Comparison of ENCODE assay signal across 25 mouse cellular contexts in genomic region chr16:66651013-66651362, GRCm38 (mm10).
A peak's percentile ranks its signal among the peaks of the same experiment; 100 is the strongest.
DNase-seq lines count a peak whose midpoint lies in the region; ATAC-seq and TF ChIP-seq lines count a peak whose summit lies in the region.
"Had no signal": no experiment of that assay in that cellular context is flagged by ENCODE, and none has a peak within 500 bp of the region (broad histone marks: within the 10 kb centered on the region; RNA-seq: fewer than 3 reads in every experiment).

No protein-coding gene starts in this region.

- no peak for TF ChIP-seq CTCF in midbrain, postnatal 0 days (IDR thresholded peaks at IDR 0.05)

- no peaks in the 10 kb centered on the region for H3K27me3 ChIP-seq in hindbrain, embryonic 16.5 days (replicated peaks; ENCODE audit: control insufficient read depth, insufficient read depth, low read length)
- H3K27me3 ChIP-seq in hindbrain, embryonic 13.5 days, result no peaks in the 10 kb centered on the region
- no peaks in the 10 kb centered on the region for H3K27me3 ChIP-seq in midbrain, postnatal 0 days (ENCODE audit: insufficient read depth, low read length)
- H3K27me3 ChIP-seq in midbrain, embryonic 15.5 days (replicated peaks), result no peaks in the 10 kb centered on the region
- H3K27me3 ChIP-seq: heart, embryonic 15.5 days; limb, embryonic 15.5 days; liver, embryonic 15.5 days; lung, embryonic 15.5 days; megakaryocyte, embryonic 14.5 days; midbrain, embryonic 13.5 days; neural tube, embryonic 12.5 days had no signal

- H3K27ac ChIP-seq in hindbrain, embryonic 16.5 days (ENCODE audit: low read depth, low read length), result peak overlapping the region; percentile 29; the same call in 1 of the 2 replicates
- no peak overlapping the region for H3K27ac ChIP-seq in hindbrain, embryonic 13.5 days
- H3K27ac ChIP-seq in midbrain, postnatal 0 days (ENCODE audit: low read depth, low read length), result no peak overlapping the region
- H3K27ac ChIP-seq in midbrain, embryonic 15.5 days, result no peak overlapping the region
- H3K27ac ChIP-seq: embryonic facial prominence, embryonic 10.5 days; forebrain, embryonic 10.5 days; heart, embryonic 15.5 days; limb, embryonic 15.5 days; liver, embryonic 15.5 days; lung, embryonic 15.5 days; midbrain, embryonic 13.5 days; neural tube, embryonic 12.5 days; stomach, postnatal 0 days had no signal

- no peak overlapping the region for H3K4me3 ChIP-seq in hindbrain, embryonic 16.5 days (ENCODE audit: low read length)
- no peak overlapping the region for H3K4me3 ChIP-seq in hindbrain, embryonic 13.5 days
- H3K4me3 ChIP-seq in midbrain, postnatal 0 days (ENCODE audit: low read depth, low read length), result no peak overlapping the region
- H3K4me3 ChIP-seq in midbrain, embryonic 15.5 days, result no peak overlapping the region
- H3K4me3 ChIP-seq: embryonic facial prominence, embryonic 10.5 days; forebrain, embryonic 10.5 days; heart, embryonic 15.5 days; limb, embryonic 15.5 days; liver, embryonic 15.5 days; lung, embryonic 15.5 days; megakaryocyte, embryonic 14.5 days; midbrain, embryonic 13.5 days; neural tube, embryonic 12.5 days had no signal

- H3K9ac ChIP-seq in hindbrain, embryonic 16.5 days (ENCODE audit: low read depth, low read length), result no peak overlapping the region
- H3K9ac ChIP-seq in hindbrain, embryonic 13.5 days, result no peak overlapping the region
- H3K9ac ChIP-seq in midbrain, postnatal 0 days (replicated peaks; ENCODE audit: low read length, poor library complexity, severe bottlenecking), result no peak overlapping the region
- no peak overlapping the region for H3K9ac ChIP-seq in midbrain, embryonic 15.5 days
- H3K9ac ChIP-seq: heart, embryonic 15.5 days; limb, embryonic 15.5 days; liver, embryonic 15.5 days; lung, embryonic 15.5 days; midbrain, embryonic 13.5 days; neural tube, embryonic 12.5 days had no signal

- DNase-seq in midbrain, postnatal 0 days (ENCODE audit: low spot score), result peak; percentile 58
- peak; percentile 66 for DNase-seq in cerebellum, adult 8-10 months
- DNase-seq in cerebellum, postnatal 36 days, result peak; percentile 65 to 66
- DNase-seq in kidney, adult 18-20 months, result no peak
- DNase-seq in kidney, adult 11 months, result no peak
- DNase-seq: adrenal gland, postnatal 25 days; gastrocnemius, postnatal 36 days; heart, postnatal 4 days; lung, postnatal 36 days; thymus, adult 2 months; thymus, postnatal 4 days had no signal

- no peaks in the 10 kb centered on the region for H3K9me3 ChIP-seq in hindbrain, embryonic 16.5 days (ENCODE audit: control insufficient read depth, low read length)
- no peaks in the 10 kb centered on the region for H3K9me3 ChIP-seq in hindbrain, embryonic 13.5 days
- no peaks in the 10 kb centered on the region for H3K9me3 ChIP-seq in midbrain, postnatal 0 days (ENCODE audit: low read length)
- no peaks in the 10 kb centered on the region for H3K9me3 ChIP-seq in midbrain, embryonic 15.5 days
- H3K9me3 ChIP-seq: embryonic facial prominence, embryonic 10.5 days; forebrain, embryonic 10.5 days; heart, embryonic 15.5 days; limb, embryonic 15.5 days; lung, embryonic 15.5 days; megakaryocyte, embryonic 14.5 days; midbrain, embryonic 13.5 days; neural tube, embryonic 12.5 days had no signal

- no peaks in the 10 kb centered on the region for H3K36me3 ChIP-seq in hindbrain, embryonic 16.5 days (ENCODE audit: control insufficient read depth, insufficient read depth, low read length)
- H3K36me3 ChIP-seq in hindbrain, embryonic 13.5 days, result no peaks in the 10 kb centered on the region
- H3K36me3 ChIP-seq in midbrain, postnatal 0 days (ENCODE audit: insufficient read depth, low read length), result no peaks in the 10 kb centered on the region
- H3K36me3 ChIP-seq in midbrain, embryonic 15.5 days (replicated peaks), result no peaks in the 10 kb centered on the region
- H3K36me3 ChIP-seq: embryonic facial prominence, embryonic 10.5 days; forebrain, embryonic 10.5 days; heart, embryonic 15.5 days; limb, embryonic 15.5 days; liver, embryonic 15.5 days; lung, embryonic 15.5 days; midbrain, embryonic 13.5 days; neural tube, embryonic 12.5 days had no signal

- no peaks in the 10 kb centered on the region for H3K4me1 ChIP-seq in hindbrain, embryonic 16.5 days (ENCODE audit: control insufficient read depth, insufficient read depth, low read depth, low read length)
- H3K4me1 ChIP-seq in hindbrain, embryonic 13.5 days (replicated peaks), result no peaks in the 10 kb centered on the region
- no peaks in the 10 kb centered on the region for H3K4me1 ChIP-seq in midbrain, postnatal 0 days (ENCODE audit: insufficient read depth, low read length)
- no peaks in the 10 kb centered on the region for H3K4me1 ChIP-seq in midbrain, embryonic 15.5 days
- H3K4me1 ChIP-seq: embryonic facial prominence, embryonic 10.5 days; forebrain, embryonic 10.5 days; heart, embryonic 15.5 days; limb, embryonic 15.5 days; liver, embryonic 15.5 days; lung, embryonic 15.5 days; megakaryocyte, embryonic 14.5 days; midbrain, embryonic 13.5 days; neural tube, embryonic 12.5 days had no signal

- 71% methylated on average over 1 of the region's 1 CpGs for WGBS in hindbrain, embryonic 16.5 days
- WGBS in hindbrain, embryonic 13.5 days, result 74% methylated on average over 1 of the region's 1 CpGs
- WGBS in midbrain, postnatal 0 days, result 63% methylated on average over 1 of the region's 1 CpGs
- WGBS in midbrain, embryonic 15.5 days, result 74% methylated on average over 1 of the region's 1 CpGs

- no peak overlapping the region for H3K4me2 ChIP-seq in hindbrain, embryonic 16.5 days (ENCODE audit: low read length)
- H3K4me2 ChIP-seq in hindbrain, embryonic 13.5 days, result no peak overlapping the region
- H3K4me2 ChIP-seq in midbrain, postnatal 0 days (ENCODE audit: low read depth, low read length, poor library complexity, severe bottlenecking), result no peak overlapping the region
- H3K4me2 ChIP-seq in midbrain, embryonic 15.5 days, result no peak overlapping the region
- H3K4me2 ChIP-seq: heart, embryonic 15.5 days; limb, embryonic 15.5 days; liver, embryonic 15.5 days; lung, embryonic 15.5 days; midbrain, embryonic 13.5 days; neural tube, embryonic 12.5 days had no signal

- peak; percentile 71 for ATAC-seq in hindbrain, embryonic 16.5 days
- ATAC-seq in hindbrain, embryonic 13.5 days (ENCODE audit: low FRiP score), result no peak
- ATAC-seq in midbrain, postnatal 0 days (ENCODE audit: low FRiP score), result no peak
- ATAC-seq in midbrain, embryonic 15.5 days (replicated peaks), result no peak
- ATAC-seq: intestine, postnatal 0 days; midbrain, embryonic 13.5 days had no signal

Comparison
In these comparisons a context has a peak if more than half of its experiments do, and no peak if none do; other contexts are left out.
1. DNase-seq: peak in midbrain, postnatal 0 days (single experiment), cerebellum, adult 8-10 months (single experiment) and cerebellum, postnatal 36 days (2 of 2); none in kidney, adult 18-20 months (single experiment) and kidney, adult 11 months (single experiment).